Mouse (Mus musculus) ovary, postnatal 14 days (tissue): Measurements from ENCODE around the gene Morn3.

Source experiments
- DNase-seq: peaks from one replicate; pipeline ENCODE4 v3.0.0; 2022; ENCODE audit warnings: low spot score

Morn3 gene

DNA sequence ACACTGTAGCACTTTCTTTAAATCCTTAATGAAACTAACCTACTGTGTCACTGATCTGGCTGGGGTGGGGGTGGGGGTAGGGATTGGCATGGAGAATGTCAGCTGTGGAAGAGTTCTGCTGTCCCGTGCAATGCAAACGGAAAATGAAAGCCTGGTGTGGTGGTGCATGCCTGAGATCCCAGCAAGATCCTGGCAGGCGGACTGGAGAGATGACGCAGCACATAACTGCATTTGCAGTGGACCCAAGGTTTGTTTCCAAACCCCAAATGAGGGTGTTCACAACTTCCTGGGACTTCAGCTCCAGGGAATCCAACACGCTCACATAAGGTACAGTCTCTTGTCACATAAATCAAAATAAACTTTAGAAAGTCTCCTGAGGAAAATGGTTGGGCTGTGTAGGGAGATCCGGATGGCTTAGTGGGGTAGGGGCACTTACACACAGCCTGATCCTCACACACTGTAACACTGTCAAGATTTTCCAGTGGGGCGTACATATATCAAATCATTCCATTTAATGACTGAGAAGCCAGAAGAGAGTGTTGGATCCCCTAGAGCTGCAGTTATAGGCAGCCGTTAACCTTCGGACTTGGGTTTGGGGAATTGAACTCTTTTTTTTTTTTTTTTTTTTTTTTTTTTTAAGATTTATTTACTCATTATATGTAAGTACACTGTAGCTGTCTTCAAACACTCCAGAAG is 14.0 kb upstream of the Morn3 start:
- no peak for DNase-seq

DNA sequence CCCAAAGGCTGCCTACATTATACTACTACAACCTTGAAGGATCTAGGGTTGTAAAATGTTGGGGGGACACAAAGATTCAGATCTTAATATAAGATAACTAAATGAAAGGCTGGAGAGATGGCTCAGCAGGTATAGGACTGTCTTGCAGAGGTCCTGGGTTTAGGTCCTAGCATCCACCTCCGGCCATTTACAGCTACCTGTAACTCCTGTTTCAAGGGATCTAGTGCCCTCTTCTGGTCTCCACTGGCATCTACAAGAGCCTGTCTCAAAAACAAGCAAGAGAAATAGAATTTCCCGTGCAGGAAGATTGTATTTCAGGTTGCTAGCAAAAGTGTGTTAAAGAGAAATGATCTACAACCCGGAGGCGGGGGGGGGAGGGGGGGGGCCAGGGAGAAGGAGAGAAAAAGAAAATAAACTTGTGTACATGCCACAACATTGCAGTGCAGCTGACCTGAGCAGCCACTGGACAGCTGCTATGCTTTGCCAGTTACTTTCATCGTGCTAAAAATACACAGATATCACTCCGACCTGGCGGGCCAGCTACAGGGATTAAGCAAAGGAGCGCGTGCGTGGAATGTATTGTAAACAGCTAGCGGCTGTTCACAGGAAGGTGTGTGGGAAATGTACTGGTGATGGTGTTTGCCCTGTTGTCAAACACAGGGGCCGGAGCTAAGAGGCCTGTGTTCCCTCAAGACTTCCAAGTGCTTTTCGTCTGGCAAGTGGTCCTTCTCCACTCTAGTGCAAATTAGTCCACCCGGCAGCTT is 13.1 kb upstream of the Morn3 start:
- DNase-seq = no peak

DNA sequence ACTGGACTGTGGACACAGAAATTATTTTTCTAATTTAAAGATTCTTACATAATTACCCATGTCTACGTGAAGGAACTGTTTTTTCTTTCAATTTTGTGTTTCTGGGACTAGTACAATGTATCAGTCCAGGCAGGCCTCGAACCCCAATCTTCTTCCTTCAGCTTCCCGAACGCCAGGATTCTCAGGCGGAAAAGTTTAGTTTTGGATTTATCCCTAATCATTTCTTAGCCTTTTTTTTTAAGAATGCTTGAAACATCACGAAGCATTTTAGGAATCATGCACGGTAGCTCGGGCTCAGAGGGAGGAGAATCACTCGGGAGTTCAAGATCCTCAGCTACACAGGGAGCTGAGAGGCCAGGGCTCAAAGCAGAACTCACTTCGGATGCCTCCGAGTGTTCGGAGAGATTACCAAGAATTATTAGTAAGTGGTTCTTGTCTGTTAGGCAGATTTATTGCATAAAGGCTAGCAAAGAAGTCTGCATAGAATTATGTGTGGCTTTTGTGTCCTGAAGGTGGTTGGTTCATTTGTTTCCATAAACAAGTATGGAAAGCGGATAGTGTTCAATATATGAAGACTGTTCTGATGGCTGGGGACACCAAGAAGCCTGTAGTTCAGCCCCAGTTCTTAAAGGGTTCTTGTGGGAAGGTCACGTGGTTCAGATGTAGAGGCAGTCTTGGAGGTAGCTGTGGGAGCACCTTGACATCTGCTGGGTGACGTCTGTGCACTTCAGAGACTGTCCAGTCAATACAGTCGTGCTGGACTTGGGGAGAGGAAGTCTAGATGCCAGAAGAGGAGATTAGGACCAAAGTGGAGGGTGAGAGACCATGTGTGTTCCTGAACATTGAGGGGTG is 11.7 kb upstream of the Morn3 start:
- no peak for DNase-seq

DNA sequence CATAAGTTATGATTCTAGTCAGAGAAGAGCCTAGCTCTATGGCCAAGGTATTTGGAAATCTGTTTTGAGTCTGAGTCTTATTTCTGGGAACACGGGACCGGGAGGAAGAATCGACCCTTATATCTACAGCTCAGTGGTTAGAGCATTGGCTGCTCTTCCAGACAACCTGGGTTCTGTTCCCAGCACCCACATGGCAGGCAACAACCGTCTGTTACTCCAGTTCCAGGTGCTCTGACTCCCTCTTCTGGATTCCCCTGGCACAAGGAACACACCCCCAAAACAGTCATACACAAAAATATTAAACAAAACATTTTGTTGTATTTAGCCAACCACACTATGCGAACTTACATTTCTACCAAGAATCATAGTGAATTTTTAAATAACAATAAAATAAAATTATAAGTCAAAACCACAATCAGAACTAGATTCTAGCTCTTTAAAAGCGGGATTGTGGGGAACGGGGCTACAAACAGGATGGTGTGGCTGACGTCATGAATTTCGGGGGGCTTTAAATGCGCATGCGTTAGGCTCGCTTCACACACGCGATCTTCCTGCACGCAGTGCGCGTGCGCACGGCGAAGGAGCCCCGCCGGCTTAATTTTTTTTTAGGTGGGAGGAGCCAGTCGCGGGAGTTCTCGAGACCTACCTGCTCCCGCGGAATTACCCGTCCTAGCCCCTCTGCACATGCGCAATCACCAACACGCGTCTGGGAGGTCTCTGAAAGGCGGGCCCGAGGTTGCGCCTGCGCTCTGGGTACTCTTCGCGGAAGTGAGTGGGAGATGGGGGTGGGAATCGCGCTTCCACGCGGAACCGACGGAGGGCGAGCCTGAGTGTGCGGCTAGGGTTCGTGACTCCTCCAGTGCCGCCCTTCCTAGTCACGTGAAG is 10.8 kb upstream of the Morn3 start:
- peak; percentile 97 for DNase-seq

DNA sequence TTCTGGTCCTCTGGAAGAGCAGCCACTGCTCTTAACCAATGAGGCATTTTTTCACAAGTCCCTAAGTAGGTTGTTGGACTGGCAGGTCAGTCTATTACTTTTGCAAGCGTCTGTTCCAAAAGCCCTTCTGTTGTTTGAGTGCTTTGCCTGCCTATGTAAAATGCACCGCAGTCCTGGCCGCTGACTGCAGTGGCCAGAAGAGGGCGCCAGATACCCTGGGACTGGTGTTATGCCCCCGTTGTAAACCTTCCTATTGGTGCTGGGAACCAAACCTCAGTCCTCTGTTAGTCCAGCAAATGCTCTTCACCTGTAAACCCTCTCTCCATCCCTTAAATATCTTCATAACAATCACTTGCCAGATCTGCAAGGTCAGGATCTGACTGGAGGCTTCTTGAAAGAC is 4.9 kb upstream of the Morn3 start:
- no peak for DNase-seq

DNA sequence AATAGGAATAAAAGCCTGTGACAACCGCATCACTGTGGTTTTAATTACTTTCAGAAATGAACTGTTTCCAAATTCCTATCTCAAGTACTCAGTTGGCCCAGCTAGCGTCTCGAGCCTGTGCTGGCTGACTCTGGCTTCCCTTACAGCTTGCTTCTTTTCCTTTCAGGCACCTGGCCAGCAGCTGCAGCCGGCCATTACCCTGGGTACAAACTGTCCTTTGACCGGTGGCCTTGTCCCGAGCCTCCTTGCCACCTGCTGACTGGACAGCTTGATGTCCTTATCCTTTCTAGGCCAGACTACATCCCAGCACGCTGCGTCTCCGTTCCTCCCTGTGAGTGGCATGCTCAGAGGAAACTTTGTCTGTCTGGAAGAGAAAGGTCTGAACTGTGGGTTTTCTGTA is 4.1 kb upstream of the Morn3 start:
- no peak for DNase-seq

DNA sequence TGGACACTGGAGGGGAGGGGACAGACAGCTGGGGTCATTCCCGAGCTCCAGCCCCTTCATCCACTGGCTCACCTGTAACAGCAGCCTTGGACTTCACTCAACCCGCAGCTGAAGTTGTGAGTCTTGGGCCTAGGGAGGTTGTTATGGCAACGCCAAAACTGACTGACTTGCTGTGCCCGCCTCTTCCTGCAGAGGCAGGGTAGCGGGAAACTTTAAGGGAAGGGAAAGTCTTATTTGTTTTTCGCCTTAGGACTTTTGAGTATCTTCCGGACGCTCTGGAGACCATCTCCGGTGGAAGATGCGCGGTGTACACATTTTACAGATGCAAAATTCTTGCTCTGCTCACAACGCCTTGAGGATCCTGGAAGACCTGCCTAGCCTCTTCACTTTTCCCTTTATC is 2.5 kb upstream of the Morn3 start:
- no peak for DNase-seq

DNA sequence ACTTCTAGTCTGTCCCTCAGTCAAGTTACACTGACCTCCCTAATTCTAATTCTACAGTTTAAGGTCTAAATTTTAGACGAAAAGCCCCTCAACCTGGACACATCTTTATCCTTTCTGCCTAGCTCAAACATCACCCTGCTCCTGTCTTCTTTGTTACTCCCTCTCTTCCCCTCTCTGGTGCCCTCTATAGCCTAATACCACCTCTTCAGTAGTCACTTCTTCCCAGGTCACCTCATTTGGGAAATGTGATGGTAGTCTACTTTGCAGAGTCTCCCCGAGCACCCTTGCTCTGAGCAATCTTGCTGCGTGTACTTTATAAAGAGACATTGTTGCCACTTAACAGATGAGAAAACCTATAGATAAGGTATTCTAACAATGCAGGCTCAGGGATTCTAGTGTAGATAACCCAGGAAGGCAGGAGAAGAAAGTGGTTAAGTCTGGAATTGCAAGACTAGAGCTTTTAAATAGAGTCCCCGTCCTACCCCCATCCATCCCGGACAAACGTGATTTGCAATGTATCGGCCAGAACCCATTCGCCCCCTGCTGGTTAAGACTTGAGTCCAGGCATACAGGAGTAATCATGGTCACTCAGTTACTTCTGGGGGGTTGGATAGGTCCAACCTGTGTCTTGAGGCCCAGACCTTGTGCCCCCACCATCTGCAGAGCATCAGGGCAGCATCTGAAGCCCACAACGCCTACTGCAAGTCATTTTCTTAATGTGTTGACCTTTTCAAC is 1.1 kb downstream of the Morn3 start:
- peak; percentile 57 for DNase-seq

DNA sequence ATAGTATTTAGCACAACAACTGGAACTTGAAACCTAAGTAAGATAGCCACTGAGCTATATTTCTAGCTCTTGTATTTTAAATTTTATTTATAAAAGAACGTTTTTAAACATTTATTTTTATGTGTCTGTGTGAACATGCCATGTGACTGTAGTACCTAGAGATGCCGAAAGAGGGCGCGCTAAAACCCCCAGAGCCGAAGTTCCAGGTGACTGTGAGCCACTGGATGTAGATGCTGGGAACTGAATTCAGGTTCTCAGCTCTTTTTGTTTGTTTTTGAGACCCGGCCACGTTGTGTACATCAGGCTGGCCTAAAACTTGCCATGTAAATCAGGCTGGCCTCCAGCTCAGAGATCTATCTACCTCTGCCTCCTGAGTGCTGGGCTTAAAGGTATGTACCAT is 3.0 kb downstream of the Morn3 start:
- no peak for DNase-seq

DNA sequence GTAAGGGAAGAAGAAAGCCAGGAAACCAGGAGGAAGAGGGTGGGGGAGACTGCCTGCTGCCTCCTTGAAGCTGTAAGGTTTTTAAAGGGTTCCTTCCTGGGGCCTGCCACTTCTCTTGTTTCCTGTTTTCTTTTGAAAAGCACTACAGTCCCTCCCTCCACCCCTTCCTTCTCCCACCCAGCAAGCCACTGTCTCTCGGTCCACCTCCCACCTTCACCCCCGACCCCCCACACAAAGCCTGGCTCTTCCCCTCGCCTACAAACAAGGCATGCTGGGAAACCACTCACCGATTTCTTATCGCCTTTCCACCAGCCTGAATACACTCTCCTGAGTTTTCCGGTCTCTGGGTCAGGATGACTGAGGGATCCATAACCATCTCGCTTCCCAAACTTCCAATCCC is 6.0 kb downstream of the Morn3 start:
- DNase-seq = no peak

DNA sequence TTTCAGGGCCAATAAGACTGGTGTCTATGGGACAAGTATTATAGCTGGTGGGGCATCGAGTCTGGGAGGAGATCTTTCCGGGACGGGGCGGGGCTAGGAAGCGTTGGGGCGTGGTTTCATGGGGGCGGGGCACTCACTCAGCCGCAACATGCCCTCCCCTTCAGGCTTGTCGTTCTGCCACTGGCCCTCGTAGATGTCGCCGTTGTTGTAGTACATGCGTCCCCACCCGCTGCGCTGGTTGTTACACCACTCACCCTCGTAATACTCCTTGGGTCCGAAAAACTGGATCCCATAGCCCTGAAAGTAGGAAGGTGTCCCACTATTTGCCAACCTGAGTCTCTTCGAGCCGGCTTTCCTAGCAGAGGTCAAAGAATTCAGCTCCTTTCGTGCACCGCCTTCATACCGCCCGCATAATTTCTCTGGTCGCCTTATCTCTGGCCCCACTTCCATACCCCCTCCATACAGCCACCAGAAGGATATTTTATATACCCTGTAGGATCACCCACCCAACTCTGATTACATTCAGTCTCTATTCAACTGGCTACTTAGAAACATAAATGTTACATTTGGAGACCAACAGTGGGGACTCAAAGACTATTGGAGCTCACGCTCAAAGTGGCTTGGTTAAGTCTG is 7.6 kb downstream of the Morn3 start:
- peak; percentile 67 for DNase-seq

DNA sequence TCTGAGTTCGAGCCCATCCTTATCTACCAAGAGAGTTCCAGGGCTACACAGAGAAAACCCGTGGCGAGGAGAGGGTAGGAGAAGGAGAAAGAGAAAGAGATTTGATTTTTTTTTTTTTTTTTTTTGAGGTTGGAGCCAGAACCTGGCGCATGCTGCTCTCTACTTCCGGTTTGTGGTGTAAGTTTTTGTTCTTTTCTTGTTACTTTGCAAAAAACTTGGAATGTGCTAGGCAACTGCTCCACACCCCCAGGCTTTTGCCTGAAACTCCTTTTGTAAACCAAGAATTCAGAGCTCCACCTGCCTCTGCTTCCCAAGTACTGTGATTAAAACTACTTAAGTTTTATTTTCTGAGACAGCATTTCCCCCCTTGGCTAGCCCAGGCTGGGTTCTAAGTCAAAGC is 8.7 kb downstream of the Morn3 start:
- no peak for DNase-seq

DNA sequence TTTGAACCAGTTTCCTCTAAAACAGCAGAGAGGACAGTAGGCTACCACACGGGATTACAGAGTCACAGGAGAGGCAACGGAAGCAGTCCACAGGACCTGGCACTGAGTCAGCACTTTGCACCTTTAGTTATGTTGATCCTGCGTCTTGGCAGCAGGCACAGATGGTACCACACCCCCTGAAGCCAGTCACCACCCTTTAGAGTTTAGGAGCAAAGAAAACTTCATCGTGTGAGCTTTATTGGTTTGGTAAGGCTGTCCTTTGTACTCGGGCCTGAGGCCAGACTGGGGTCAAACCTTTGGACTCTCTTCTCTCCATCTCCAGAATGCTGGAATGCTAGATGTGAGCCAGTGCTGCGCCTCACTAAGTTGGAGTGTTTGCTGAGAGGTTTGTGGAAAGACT is 11.3 kb downstream of the Morn3 start:
- DNase-seq = no peak

DNA sequence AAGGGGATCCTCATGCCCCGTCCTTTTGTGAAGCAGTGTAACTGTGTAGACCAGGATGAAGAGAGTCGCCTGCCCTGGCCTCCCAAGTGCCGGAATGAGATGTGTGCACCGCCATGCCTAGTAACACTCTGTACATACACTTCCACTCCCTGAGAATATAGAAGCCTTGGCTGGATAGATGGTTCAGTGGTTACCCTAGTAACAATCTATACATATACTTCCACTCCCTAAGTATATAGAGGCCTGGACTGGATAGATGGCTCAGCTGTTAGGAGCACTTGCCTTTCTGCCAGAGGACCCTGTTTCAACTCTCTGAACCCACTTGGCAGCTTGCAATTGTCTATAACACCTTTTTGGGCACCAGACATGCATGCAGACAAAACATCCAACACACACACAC is 11.7 kb downstream of the Morn3 start:
- DNase-seq = no peak

DNA sequence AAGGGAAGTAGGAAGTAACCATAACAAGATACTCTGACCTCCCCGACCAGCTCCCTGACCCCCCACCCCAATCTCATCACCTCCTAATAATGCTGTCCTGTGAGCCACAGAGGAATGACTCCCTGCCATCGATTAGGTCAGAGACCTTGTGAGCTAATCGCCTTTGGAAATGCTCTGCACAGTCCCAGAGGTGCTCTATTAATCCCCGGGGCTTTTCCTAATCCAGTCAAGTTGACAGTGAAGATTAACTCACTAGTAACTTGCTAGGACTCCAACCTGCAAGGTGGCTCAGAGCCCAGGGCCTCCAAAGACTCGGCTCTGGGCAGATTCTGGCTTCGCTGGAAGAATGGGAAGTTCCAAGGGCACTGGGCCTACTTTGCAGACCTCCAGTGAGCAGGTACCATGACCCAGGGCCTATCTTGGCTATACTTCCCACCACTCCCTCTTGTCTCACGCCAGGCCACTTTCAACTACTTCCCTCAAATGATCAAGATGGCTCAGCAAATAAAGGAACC is 13.1 kb downstream of the Morn3 start:
- DNase-seq = no peak

DNA sequence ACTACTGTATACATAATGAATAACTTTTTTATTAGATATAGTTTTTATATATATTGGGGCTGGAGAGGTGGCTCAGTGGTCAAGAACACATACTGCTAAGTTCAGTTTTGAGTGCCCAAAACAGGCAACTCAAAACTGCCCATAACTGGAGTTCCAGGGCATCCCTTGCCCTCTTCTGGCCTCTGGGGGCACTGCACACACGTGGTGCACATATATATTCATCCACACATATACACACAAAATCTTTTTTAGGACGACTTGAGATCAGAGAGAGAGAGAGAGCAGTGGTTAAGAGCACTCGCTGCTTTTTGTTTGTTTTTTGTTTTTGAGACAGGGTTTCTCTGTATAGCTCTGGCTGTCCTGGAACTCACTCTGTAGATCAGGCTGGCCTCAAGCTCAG is 15.5 kb downstream of the Morn3 start:
- DNase-seq = no peak

DNA sequence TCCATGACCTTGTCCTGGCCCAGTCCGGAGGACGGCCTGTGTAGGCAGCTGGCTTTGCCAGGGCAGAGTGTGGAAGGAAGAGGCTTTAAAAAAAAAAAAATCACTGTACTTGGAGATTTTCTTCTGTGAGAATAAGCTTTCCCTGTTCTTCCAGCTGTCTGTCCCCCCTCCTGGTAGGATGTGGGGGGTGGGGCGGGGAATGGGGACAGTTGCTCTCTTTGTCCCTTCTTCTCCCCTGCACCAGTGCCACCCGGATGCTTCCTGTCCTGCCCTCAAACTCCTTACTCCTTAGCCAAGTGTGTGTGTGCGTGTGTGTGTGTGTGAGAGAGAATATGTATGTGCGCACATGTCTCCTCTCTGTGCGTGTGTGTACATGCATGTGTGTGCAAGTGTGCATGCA is 17.1 kb downstream of the Morn3 start:
- no peak for DNase-seq

DNA sequence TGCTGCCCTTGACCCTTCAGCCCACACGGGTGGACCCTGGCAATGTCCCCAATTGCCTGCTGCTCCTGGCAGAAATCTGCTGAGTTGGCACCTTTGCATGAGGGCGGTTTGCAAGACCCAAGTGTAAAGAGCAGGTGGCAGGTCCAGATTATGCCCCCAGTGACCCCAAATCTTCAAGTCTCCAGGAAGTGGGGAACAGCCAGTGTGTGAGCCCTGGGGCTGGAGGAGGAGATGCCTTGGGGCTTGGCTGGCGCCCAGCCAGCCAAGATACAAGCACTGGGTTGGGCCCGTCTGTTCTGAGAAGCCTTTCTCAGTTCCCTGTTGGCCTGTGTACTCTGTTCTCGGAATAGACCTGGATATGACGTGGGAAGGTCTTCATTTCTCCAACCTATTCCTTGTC is 19.4 kb downstream of the Morn3 start:
- DNase-seq = no peak

DNA sequence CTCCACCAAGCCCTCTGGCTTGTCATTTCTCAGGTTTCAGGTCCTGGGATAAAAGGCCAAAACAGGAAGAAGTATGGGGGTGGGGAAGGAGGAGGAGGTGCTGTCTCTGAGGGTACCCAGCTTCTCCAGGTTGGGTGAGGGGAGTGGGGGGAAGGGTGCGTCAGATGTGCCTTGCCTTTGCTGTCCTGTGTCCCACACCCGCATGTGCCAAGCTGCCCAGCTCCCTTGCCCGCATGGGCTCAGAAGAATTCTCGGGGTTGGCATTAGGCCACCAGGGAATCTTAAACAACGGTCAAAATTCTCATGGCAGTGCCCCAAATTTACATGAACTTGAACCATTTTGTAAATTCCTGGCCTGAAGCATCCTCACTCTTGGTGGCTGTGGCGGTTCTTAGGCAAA is 20.4 kb downstream of the Morn3 start:
- no peak for DNase-seq

DNA sequence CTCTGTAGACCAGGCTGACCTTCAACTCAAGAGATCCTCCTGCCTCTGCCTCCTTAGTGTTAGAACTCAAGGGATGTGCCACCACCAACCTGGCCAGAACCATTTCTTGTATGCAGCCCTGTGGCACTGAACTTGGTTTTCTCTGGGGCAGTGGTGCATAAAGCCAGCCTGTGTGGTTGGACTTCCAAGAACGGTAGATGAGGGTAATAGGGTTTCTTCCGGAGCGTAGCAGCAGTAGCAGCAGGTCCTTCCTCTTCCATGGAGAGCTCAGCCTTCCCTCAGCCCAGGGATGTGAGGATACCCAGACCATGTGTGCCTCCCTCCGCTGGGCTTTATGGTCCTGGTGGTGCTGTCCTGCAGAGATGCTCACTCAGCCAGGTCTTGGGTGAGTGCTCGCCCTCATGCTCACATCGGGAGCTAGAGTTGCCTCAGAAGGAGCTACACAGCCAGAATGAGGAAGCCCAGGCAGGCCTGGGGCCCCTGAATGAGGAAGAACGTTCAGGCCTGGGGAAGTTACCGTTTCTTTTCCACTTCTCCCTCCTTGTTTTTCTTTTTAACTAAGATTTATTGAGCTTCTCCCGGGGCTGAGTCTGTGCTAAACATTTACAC is 21.7 kb downstream of the Morn3 start:
- no peak for DNase-seq
